Mouse (Mus musculus): ENCODE data around the gene Pigf. TPM values are rescaled to one million over a fixed set of nuclear protein-coding genes. Genes with fewer than 3 reads are reported as not detected.

Pigf gene
- polyA plus RNA-seq, 1 experiment: not detected

DNA sequence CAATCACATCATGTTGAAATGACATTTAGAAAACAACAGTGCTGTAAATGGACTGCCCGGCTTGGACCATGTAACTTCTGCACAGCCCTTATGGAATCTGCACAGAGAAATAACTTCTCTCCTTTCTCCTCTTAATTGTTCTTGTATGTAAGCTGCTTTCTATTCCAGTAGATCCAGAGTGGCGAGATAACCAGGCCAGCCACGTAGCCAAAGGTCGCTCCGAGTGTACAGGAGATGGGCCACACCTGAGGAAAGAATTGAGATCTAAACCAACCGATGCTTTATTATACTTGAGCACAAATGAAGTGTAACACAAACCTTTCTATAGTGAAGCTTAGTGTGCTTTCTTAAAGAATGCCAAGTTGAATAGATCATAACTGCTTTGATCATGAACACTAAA is 27.9 kb downstream of the Pigf start:
- Histone ChIP-seq H3K4me3 (ENCODE audit: insufficient read depth, low read depth, low read length) (no peak overlapping the region), H3K4me1 (ENCODE audit: control insufficient read depth, insufficient read depth, low read length) (no peaks in the 10 kb centered on the region; the same call in 1 of the 2 replicates), H3K27ac (ENCODE audit: insufficient read depth, low read depth, low read length) (no peak overlapping the region)
- no peak for TF ChIP-seq POLR2A (IDR thresholded peaks at IDR 0.05; ENCODE audit: insufficient read depth, low read depth, low read length)
- no peak for TF ChIP-seq CTCF (IDR thresholded peaks at IDR 0.05; ENCODE audit: insufficient read depth, low read depth, low read length)
- WGBS: 95% methylated on average over 6 of the region's 6 CpGs

- Histone ChIP-seq H3K27ac (ENCODE audit: insufficient read depth, low read depth, low read length) (no peak overlapping the region), H3K4me1 (ENCODE audit: control insufficient read depth, insufficient read depth, low read length) (peaks cover 28% of the 10 kb centered on the region), H3K4me3 (ENCODE audit: insufficient read depth, low read depth, low read length) (no peak overlapping the region)
- TF ChIP-seq POLR2A (IDR thresholded peaks at IDR 0.05; ENCODE audit: insufficient read depth, low read depth, low read length): no peak
- no peak for TF ChIP-seq CTCF (IDR thresholded peaks at IDR 0.05; ENCODE audit: insufficient read depth, low read depth, low read length)
- WGBS: 71% methylated on average over 8 of the region's 8 CpGs
Measured at GRCm38 (mm10) chr17:86991306-86991705, 33.9 kb downstream of the Pigf start.

DNA sequence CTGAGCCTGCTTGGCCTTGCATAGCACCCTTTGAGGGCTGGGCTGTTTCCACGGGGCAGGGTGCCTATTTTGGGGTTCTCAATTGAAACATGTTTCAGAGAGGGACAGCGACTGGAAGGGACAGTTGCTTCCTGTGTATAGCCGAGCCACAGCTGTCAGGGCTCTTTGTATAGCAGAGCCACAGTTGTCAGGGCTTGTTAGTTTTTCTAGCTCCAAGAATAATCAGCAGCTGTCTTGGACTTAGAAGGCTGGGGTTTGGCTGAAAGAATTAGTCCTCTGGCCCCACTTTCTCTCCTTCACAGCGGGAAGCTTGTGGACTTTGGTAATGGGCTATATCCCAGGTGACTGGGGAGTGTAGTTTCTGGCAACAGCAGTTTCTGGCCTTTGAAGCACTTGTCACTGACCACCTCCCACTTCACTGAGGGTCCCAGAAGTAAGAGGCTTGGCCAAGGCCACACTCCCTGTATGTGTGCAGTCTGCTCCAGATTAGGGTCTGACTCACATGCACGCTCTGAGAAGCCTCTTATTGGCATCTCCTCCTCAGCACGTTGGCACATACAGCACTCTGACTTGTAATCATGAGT is 36.5 kb downstream of the Pigf start:
- 49% methylated on average over 6 of the region's 6 CpGs for WGBS

DNA sequence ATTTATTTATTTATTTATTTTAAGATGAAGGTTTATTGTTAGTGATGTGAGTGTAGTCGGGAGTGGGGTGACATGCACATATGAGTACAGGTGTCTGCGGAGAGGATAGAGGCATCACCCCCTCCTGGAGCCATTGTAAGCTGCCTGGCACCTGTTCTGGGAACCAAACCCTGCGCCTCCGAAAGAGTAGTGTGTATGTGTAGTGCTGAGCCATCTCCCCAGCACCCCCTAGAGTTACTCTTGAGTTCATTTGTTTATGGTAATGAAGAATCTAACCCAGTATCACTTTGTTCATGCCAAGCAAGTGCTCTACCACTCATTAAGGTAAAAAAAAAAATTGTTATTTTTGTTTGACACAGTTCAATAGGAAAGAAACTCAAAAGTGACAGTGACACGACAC is 37.0 kb downstream of the Pigf start:
- no peak for TF ChIP-seq POLR2A (IDR thresholded peaks at IDR 0.05; ENCODE audit: insufficient read depth, low read depth, low read length)
- no peak for TF ChIP-seq CTCF (IDR thresholded peaks at IDR 0.05; ENCODE audit: insufficient read depth, low read depth, low read length)
- Histone ChIP-seq H3K27ac (ENCODE audit: insufficient read depth, low read depth, low read length) (no peak overlapping the region), H3K4me3 (ENCODE audit: insufficient read depth, low read depth, low read length) (no peak overlapping the region), H3K4me1 (ENCODE audit: control insufficient read depth, insufficient read depth, low read length) (peaks cover 45% of the 10 kb centered on the region)
- 69% methylated on average over 5 of the region's 5 CpGs for WGBS

More for the DNA sequence above, 36.5 kb downstream of the Pigf start:
- Histone ChIP-seq H3K27ac (ENCODE audit: insufficient read depth, low read depth, low read length) (no peak overlapping the region), H3K4me3 (ENCODE audit: insufficient read depth, low read depth, low read length) (no peak overlapping the region), H3K4me1 (ENCODE audit: control insufficient read depth, insufficient read depth, low read length) (peaks cover 41% of the 10 kb centered on the region)
- TF ChIP-seq POLR2A (IDR thresholded peaks at IDR 0.05; ENCODE audit: insufficient read depth, low read depth, low read length): no peak
- TF ChIP-seq CTCF (IDR thresholded peaks at IDR 0.05; ENCODE audit: insufficient read depth, low read depth, low read length): no peak

GRCm38 (mm10) chr17:86986449-86987138 is 38.6 kb downstream of the Pigf start:
- no peak for TF ChIP-seq CTCF (IDR thresholded peaks at IDR 0.05; ENCODE audit: insufficient read depth, low read depth, low read length)
- TF ChIP-seq POLR2A (IDR thresholded peaks at IDR 0.05; ENCODE audit: insufficient read depth, low read depth, low read length): no peak
- peaks cover 52% of the 10 kb centered on the region for H3K4me1 ChIP-seq (ENCODE audit: control insufficient read depth, insufficient read depth, low read length)
- H3K27ac ChIP-seq (ENCODE audit: insufficient read depth, low read depth, low read length): no peak overlapping the region
- no peak overlapping the region for H3K4me3 ChIP-seq (ENCODE audit: insufficient read depth, low read depth, low read length)
- 45% methylated on average over 17 of the region's 17 CpGs for whole genome bisulfite sequencing

DNA sequence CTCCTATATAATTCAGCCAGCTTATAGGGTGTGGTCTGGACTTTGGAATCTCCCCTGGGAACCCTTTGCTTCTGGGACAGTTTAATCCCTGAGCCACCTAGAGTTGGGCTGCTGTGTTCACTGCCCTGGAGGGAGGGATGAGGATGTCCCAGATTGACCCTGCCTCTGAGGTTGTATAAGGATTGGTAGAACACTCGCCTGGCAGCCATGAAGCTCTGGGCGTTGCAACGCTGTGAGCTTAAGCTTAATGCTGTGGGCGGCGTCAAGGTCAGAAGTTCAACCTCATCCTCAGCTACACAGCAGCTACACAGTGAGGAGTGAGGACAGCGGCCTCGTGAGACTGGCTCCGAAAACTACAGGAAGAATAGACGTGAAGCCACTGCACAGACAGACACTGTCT is 42.7 kb downstream of the Pigf start:
- Histone ChIP-seq H3K27ac (ENCODE audit: insufficient read depth, low read depth, low read length) (no peak overlapping the region), H3K4me3 (ENCODE audit: insufficient read depth, low read depth, low read length) (no peak overlapping the region), H3K4me1 (ENCODE audit: control insufficient read depth, insufficient read depth, low read length) (peaks cover 37% of the 10 kb centered on the region)
- TF ChIP-seq CTCF (IDR thresholded peaks at IDR 0.05; ENCODE audit: insufficient read depth, low read depth, low read length) (no peak), POLR2A (IDR thresholded peaks at IDR 0.05; ENCODE audit: insufficient read depth, low read depth, low read length) (no peak)
- 75% methylated on average over 9 of the region's 9 CpGs for WGBS

DNA sequence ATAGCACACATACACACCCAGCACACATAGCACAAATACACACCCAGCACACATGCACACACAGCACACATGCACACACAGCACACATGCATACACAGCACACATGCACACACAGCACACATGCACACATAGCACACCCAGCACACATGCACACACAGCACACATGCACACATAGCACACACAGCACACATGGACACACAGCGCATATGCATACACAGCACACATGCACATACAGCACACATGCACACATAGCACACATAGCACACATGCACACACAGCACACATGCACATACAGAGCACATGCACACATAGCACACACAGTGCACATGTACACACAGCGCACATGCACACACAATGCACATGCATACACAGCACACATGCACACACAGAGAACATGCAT is 43.5 kb downstream of the Pigf start:
- 94% methylated on average over 2 of the region's 2 CpGs for WGBS
- Histone ChIP-seq H3K4me1 (ENCODE audit: control insufficient read depth, insufficient read depth, low read length) (peaks cover 35% of the 10 kb centered on the region), H3K4me3 (ENCODE audit: insufficient read depth, low read depth, low read length) (no peak overlapping the region), H3K27ac (ENCODE audit: insufficient read depth, low read depth, low read length) (no peak overlapping the region)
- TF ChIP-seq POLR2A (IDR thresholded peaks at IDR 0.05; ENCODE audit: insufficient read depth, low read depth, low read length) (no peak), CTCF (IDR thresholded peaks at IDR 0.05; ENCODE audit: insufficient read depth, low read depth, low read length) (no peak)

DNA sequence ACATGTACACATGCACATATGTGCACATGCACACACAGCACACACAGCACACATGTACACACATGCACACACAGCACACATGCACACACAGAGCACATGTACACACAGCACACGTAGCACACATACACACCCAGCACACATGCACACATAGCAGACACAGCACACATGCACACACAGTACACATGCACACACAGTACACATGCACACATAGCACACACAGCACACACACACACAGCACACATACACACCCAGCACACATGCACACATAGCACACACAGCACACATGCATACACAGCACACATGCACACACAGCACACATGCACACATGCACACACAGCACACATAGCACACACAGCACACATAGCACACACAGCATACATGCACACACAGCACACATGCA is 44.0 kb downstream of the Pigf start:
- peaks cover 32% of the 10 kb centered on the region for H3K4me1 ChIP-seq (ENCODE audit: control insufficient read depth, insufficient read depth, low read length)
- H3K4me3 ChIP-seq (ENCODE audit: insufficient read depth, low read depth, low read length): no peak overlapping the region
- TF ChIP-seq POLR2A (IDR thresholded peaks at IDR 0.05; ENCODE audit: insufficient read depth, low read depth, low read length) (no peak), CTCF (IDR thresholded peaks at IDR 0.05; ENCODE audit: insufficient read depth, low read depth, low read length) (no peak)
- no peak overlapping the region for H3K27ac ChIP-seq (ENCODE audit: insufficient read depth, low read depth, low read length)
- 96% methylated on average over 1 of the region's 1 CpGs for WGBS

- no peak overlapping the region for H3K4me3 ChIP-seq (ENCODE audit: insufficient read depth, low read depth, low read length)
- no peak overlapping the region for H3K27ac ChIP-seq (ENCODE audit: insufficient read depth, low read depth, low read length)
- H3K4me1 ChIP-seq (ENCODE audit: control insufficient read depth, insufficient read depth, low read length): peaks cover 19% of the 10 kb centered on the region
- 77% methylated on average over 6 of the region's 6 CpGs for WGBS
- no peak for TF ChIP-seq POLR2A (IDR thresholded peaks at IDR 0.05; ENCODE audit: insufficient read depth, low read depth, low read length)
- TF ChIP-seq CTCF (IDR thresholded peaks at IDR 0.05; ENCODE audit: insufficient read depth, low read depth, low read length): no peak
Measured at GRCm38 (mm10) chr17:86978496-86978895, 46.7 kb downstream of the Pigf start.
